Mouse (Mus musculus) olfactory bulb, adult 2 months (tissue): Measurements from ENCODE around the gene Ppp5c.

Experiments
- CTCF ChIP-seq: fragments of 200-500 bp; IDR thresholded peaks from 2 replicates; pipeline ENCODE4 v1.5.1; 2012; ENCODE audit warnings: low read depth, mild to moderate bottlenecking, low read length, moderate library complexity; ENCODE audit not compliant: insufficient read depth
- POLR2A ChIP-seq: fragments of 200-500 bp; IDR thresholded peaks from 2 replicates; pipeline ENCODE4 v1.6.1; 2012; ENCODE audit warnings: mild to moderate bottlenecking, low read depth, low read length, moderate library complexity; ENCODE audit not compliant: insufficient read depth

DNA sequence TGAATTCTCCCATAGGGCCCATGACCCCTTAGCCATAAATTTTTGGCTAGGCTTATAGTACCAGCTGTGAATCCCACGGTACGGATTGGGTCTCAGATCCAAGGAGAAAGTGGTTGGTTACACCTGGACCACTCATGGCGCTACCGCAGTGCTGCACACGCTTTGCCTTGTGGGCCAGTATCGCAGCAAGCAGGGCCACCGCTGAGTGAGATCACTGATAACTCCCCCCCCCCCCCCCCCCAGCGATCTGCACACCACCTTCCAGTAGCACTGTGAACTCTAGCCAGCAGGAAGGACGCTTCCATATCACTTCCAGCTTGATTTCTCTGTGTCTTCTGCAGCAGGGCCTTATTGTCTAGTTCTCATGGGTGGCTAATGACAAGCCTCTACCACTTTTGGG is 37.9 kb upstream of the Ppp5c start:
- no peak for TF ChIP-seq CTCF
- no peak for TF ChIP-seq POLR2A
